Mouse (Mus musculus) adrenal gland, postnatal 36 days (tissue): ENCODE measurements around the gene Ifi214. TPM values are rescaled to one million over a fixed set of nuclear protein-coding genes. Genes with fewer than 3 reads are reported as not detected.
"Not testable (repeated sequence)": the region's sequence is repeated elsewhere in the genome, so short reads cannot be mapped to it uniquely, and the experiment has no call there.

ENCODE experiments used
- DNase-seq, 2 experiments: peaks; one replicate each; pipeline ENCODE4 v3.0.0; 2021; ENCODE audit warnings: mixed read lengths in 1 of 2
- long read RNA-seq, 2 experiments: library from polyadenylated mRNA; stranded (forward); transcript quantifications; one replicate each; pipeline ENCODE4 v2.0.0; 2021; ENCODE audit warnings: borderline sequencing depth in 2 of 2
- microRNA-seq: library from miRNA; unstranded; fragments of <30 nt; microRNA quantifications from one replicate; pipeline ENCODE4 v1.2.0, GENCODE M21; 2021
- total RNA-seq, 2 experiments: library from RNA; stranded (reverse); gene quantifications; 2 replicates each; pipeline ENCODE4 v1.2.3; 2021

The Ifi214 gene
- total RNA-seq, result not detected
- long read RNA-seq, experiment 1, result 0 reads
- long read RNA-seq, experiment 2, result 0 reads

DNA sequence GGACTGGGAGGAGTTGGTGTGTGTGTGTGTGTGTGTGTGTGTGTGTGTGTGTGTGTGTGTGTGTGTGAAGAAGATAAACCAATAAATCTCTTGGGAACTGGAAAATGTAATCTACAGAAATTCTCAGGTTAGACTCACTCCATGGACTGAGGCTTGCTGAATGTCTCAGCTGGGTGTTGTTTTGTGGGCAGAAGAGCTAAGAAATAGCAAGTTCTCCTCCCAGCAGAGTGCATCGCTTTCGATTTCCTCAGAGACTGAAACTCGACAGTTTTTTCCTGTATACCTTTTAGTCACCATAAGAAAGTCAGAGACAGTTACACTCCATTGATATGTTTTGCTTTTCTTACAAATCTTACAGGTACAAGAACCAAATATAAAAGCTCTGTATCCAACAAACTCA is at the start of gene Ifi214:
TSS of gene Ifi214 (minus strand) at position 167 of the 400 bp plus-strand sequence.
- not testable (repeated sequence) for DNase-seq

DNA sequence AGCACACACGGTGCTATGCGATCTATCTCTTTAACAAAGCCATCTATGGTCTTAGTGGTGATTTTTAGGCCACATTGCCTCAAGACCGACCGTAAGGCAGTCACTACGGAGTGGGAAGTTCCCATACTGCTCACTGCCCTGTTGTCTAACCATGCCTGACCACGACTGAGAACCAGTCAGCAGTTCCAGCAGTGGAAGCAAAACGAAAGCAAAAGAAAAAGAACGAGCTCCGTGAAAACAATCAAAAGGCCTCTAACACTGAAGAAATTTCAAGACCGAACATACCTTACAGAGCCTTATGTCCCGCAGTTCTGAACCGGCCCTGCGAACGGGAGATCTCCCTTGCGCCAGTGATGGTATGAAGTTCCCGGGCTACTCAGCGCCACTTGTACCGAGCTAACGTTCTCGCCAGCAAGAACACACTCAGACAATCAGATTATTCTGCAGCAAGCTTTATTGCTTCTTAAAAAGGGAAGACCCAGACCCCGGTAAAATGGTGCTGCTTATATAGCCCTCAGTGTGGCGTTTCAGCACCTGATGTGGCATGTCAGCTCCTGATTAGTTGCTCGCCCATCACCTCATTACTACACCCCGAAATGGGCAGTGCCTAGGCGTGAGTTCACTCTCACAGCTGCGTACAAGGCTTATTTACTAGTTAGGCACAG is 44.3 kb upstream of the Ifi214 start:
- DNase-seq, result no peak

DNA sequence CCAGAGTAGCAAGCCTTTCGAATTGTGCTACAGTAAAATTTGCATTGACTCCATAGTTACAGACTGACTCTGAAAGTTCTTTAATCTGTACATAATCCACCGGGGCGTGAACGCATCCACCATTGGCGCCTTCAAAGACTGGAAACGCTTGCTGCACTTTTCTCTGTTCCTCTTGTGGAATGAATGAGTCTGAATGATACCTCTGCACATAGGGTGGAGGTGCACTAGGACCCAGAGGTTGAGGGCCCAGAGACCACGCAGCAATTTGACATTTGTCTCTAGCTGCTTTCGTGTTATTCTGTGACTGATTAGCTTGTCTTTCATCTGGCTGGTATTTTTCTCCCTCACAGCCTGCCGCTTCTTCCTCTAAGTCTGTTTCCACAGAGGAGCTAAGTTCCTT is 43.3 kb upstream of the Ifi214 start:
- DNase-seq, result no peak

DNA sequence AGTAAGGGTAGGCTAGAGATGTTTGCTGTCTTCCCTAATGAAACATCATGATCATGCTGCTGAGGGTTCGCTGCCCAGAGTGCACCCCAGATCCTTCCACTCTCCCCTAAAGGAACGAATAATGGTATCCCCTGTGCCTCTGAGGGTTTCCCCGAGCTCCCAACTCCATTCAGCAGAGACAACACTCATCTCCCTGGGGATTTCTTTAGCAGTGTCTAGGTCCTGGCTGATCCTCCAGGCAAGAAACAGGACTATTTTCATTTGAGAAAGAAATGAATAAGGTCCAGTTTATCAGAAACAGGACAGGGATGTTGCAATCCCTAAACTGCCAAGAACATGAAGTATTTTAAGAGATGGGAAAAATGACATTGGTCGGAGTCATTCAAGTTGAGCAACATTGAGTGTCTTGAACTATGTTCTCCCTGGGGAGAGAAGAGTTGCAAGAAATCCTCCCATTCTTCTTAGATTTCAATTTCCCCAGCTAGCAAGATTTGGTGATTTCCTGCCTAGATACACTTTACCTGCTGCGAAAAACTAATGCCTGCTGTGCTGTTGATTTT is 14.8 kb upstream of the Ifi214 start:
- not testable (repeated sequence) for DNase-seq

DNA sequence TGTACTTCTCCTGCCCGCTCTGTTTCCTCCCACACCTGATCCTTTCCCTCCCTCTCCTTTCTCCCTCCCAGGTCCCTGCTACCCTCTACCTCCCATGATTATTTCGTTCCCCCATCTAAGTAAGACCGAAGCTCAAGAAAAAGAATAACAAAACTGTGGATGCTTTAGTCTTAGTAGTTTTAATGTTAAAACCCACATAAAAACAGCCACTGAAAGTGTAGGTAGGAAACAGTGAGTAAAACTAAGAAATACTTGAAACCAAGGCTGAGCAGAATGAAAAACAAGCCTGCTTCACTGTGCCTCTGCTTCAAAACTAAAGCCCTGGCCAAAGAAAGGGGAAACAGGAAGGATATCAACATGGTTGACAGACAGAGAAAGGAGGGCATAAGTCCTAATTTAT is 13.0 kb upstream of the Ifi214 start:
- DNase-seq, result not testable (repeated sequence)

DNA sequence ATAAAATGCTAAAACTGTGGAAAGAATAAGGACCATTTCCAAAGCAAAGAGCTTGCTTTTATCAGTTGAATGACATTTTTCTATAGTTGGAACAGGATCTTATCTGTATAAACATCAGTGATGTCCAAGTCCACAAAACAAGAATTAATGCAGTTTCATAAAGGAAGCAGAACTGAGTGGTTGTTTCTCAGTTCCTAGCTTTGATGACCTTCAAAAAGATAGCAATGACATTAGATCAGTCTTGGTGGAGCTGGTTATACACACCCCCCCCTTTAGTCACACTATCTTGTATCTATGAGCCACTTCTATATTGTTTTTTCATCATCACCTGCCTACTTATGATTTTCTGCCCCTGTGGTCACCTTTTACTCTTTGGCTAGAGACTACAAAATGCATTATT is 14.3 kb downstream of the Ifi214 start:
- DNase-seq, result no peak

DNA sequence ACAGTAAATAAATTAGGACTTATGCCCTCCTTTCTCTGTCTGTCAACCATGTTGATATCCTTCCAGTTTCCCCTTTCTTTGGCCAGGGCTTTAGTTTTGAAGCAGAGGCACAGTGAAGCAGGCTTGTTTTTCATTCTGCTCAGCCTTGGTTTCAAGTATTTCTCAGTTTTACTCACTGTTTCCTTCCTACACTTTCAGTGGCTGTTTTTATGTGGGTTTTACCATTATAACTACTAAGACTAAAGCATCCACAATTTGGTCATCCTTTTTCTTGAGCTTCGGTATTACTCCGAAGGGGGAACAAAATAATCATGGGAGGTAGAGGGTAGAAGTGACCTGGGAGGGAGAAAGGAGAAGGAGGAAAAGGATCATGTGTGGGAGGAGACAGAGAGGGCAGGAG is 25.2 kb downstream of the Ifi214 start:
- not testable (repeated sequence) for DNase-seq

DNA sequence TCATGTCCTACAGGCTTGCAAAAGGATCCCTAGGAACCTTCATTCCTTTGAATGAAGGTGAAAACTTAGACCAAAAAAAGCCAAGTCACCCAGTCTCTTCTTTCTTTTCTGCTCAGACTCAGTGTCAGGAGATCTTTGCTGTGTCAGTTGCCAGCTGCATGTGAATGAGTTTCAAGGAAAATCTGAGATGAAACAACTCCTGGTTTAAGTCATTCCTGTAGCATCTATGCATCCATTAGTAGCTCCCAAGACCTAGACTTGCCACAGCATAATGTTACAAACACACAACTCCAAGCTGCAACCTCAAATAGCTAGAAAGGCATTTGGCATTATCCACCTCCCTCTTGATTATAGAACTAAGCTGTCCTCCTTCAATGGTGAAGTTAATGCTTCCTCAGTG is 44.3 kb downstream of the Ifi214 start:
- not testable (repeated sequence) for DNase-seq

DNA sequence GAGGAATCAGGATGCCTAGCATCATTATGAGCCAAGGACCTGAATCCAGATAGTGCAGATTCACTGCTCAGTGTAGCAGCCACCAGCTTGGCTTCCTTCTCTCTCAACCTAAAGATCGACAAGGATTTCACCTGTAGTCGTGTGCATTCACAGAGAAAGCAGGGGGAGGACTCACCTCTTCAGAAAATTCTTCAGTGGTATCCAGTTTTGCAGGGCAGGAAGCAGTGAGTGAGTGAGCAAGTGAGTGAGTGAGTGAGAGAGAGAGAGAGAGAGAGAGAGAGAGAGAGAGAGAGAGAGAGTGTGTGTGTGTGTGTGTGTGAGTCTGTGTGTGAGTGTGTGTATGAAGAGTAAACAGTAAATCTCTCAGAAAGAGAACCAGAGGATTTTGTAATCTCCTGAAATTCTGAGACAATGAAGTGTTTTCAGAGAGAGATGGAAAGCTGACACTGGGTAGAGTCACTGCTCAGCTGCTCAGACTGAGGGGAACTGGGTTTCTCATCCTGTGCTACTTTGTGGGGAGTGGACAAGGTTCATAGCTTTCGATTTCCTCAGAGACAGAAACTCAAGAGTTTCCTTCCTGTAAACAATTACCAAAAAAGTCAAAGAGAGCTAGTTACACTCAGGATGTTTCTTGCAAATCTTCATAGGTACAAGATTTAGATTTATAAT is 44.8 kb downstream of the Ifi214 start, which contains the start of gene Ifi206:
TSS of gene Ifi206 (minus strand) at position 230 of the 669 bp plus-strand sequence.
- not testable (repeated sequence) for DNase-seq

DNA sequence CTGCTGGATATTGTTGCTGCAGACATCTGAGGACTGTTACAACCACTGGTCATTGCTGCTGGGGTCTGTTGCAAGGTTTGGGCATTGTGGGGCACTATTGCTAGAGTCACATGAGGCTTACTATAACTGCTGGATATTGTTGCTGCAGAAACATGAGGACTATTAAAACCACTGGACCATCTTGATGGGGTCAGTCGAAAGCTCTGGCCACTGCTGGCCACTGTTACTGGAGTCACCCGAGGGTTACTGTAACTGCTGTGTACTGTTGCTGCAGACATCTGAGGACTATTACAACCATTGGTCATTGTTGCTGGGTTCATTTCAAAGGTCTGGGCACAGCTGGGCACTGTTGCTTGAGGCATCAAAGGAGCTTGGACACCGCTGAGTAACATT is 54.6 kb downstream of the Ifi214 start:
- DNase-seq, result not testable (repeated sequence)

DNA sequence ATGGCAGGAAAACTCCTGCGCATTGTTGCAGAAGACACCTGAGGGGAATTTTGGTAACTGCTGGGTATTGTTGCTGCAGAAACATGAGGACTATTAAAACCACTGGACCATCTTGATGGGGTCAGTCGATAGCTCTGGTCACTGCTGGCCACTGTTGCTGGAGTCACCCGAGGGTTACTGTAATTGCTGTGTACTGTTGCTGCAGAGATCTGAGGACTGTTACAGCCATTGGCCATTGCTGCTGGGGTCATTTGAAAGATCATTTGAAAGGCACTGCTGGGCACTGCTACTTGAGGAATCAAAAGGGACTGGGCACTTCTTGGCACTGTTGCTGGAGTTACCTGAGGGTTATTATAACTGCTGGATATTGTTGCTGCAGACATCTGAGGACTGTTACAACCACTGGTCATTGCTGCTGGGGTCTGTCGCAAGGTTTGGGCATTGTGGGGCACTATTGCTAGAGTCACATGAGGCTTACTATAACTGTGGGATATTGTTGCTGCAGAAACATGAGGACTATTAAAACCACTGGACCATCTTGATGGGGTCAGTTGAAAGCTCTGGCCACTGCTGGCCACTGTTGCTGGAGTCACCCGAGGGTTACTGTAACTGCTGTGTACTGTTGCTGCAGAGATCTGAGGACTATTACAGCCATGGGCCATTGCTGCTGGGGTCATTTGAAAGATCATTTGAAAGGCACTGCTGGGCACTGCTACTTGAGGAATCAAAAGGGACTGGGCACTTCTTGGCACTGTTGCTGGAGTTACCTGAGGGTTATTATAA is 55.2 kb downstream of the Ifi214 start:
- DNase-seq, result not testable (repeated sequence)

Small RNA genes lying within 50 kb of the gene (microRNA-seq; reads per million reads assigned to microRNA genes)
- not detected for gene Gm44481

Other genes starting within 250 kb of the Ifi214 start
- gene Ackr1, start 202.2 kb downstream of the Ifi214 start, total RNA-seq, result 1 to 10 TPM; 1.6 to 2.8 TPM
- 1 to 10 TPM in 1 of 2 experiments, under 1 TPM in 1; 0.53 to 2.1 TPM for gene Aim2, start 185.1 kb downstream of the Ifi214 start, total RNA-seq
- 1 to 10 TPM; 6.8 to 9.3 TPM for gene Cadm3, start 168.3 kb downstream of the Ifi214 start, total RNA-seq
- 1 to 10 TPM in 1 of 2 experiments, under 1 TPM in 1; 0.53 to 1.0 TPM for gene Ifi206, start 44.9 kb downstream of the Ifi214 start, total RNA-seq
- 1 to 10 TPM in 1 of 2 experiments, under 1 TPM in 1; 0.69 to 1.8 TPM for gene Ifi213, start 63.3 kb upstream of the Ifi214 start, total RNA-seq
- gene Ifi209, start 95.0 kb upstream of the Ifi214 start, total RNA-seq, result 1 to 10 TPM in 1 of 2 experiments, under 1 TPM in 1; 0.86 to 1.7 TPM
- 1 to 10 TPM; 1.1 to 2.1 TPM for gene Ifi208, start 137.7 kb upstream of the Ifi214 start, total RNA-seq
- 1 to 10 TPM; 3.4 to 8.1 TPM for gene Ifi207, start 205.8 kb upstream of the Ifi214 start, total RNA-seq
- 10 to 100 TPM in 1 of 2 experiments, 1 to 10 TPM in 1; 4.7 to 12.7 TPM for gene Ifi204, start 231.0 kb upstream of the Ifi214 start, total RNA-seq